Mouse (Mus musculus): Measurements from ENCODE around the gene Snx33. TPM values are rescaled to one million over a fixed set of nuclear protein-coding genes. Genes with fewer than 3 reads are reported as not detected.

Gene Snx33
- polyA plus RNA-seq, 1 experiment from 2014 or later, result 5.5 TPM

DNA sequence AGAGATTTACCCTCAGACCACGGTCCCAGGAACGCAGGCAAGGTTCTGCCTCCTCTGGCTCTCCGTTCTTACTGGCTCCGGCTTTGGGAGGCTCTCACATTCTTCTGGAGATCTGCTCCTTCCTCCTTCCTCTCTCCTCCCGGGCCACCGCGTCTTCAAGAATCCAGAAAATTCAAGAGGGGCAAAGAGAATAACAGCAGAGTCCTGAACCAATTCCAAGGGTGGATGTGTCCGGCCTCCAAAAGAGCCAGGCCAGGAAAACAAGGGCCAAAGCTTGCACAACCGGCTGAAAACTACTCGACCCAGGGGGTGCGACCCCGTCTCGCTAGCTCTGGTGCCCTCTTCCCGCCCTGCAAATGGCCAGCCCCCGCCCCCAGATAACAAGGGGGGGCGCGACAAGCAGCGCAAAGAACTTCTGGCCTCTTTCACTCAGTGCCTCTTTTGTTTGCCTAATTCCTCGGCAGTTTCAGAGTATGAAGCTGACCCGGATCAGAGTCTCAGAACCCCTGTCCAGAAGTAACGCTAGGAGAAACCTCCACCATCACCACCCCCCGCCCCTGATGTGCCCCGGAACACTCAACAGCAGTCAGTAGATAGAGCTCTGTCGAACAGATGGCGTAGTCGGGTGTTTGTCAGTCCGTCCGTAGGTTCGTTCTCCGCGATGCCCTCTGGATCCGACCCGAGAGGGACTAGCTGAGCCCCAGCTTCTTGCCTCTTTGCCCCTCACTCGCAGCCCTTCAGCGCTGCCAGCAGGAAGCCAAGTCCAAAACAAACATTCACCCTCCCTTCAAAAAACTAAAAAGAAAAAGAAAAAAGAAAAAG is 769 bp downstream of the Snx33 start:
- under 1% methylated on average over 35 of the region's 35 CpGs for WGBS
- DNase-seq (ENCODE audit: low spot score), result peak; percentile 53
- no peaks in the 10 kb centered on the region for H3K36me3 ChIP-seq (ENCODE audit: control insufficient read depth, insufficient read depth, low read length)
- peak overlapping the region; percentile 89 for H3K4me2 ChIP-seq (replicated peaks; ENCODE audit: low read depth)
- no peaks in the 10 kb centered on the region for H3K9me3 ChIP-seq (ENCODE audit: control insufficient read depth, low read length)
- H3K9ac ChIP-seq (ENCODE audit: low read length), result peak overlapping the region; percentile 82
- no peak for TF ChIP-seq EP300 (optimal IDR thresholded peaks at IDR 0.05)
- TF ChIP-seq CTCF (IDR thresholded peaks at IDR 0.05; ENCODE audit: low read depth), result no peak
- H3K4me1 ChIP-seq (replicated peaks; ENCODE audit: control insufficient read depth, insufficient read depth), result peaks cover 27% of the 10 kb centered on the region
- peak overlapping the region; percentile 96 for H3K27ac ChIP-seq (replicated peaks)
- peak; percentile 13; the same call in 1 of the 2 replicates for ATAC-seq (ENCODE audit: low FRiP score, low TSS enrichment)
- H3K4me3 ChIP-seq (ENCODE audit: low read depth, low read length), result peak overlapping the region; percentile 67
- H3K27me3 ChIP-seq (ENCODE audit: control insufficient read depth, insufficient read depth, low read length), result no peaks in the 10 kb centered on the region

DNA sequence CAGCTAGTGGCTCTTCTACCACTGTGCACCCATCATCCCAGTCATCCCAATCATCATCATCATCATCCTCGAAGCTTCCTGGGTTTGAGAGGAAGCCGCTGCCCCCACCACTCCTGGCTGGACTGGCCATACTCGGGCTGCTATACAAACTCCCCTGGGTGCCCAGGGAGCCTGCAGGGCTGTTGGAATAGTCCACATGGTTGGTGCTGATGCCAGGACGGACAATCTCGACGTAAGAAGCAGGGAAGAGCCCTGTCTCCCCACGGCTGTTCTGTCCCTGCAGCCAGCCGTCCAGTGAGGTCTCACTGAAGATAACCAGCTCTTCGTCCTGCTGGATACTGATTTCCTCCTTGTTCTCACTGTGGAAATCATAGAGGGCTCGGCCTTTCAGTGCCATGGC is 1.8 kb downstream of the Snx33 start:
- Histone ChIP-seq H3K36me3 (ENCODE audit: control insufficient read depth, insufficient read depth, low read length) (no peaks in the 10 kb centered on the region), H3K4me2 (replicated peaks; ENCODE audit: low read depth) (peak overlapping the region; percentile 89), H3K27ac (replicated peaks) (peak overlapping the region; percentile 96), H3K9ac (ENCODE audit: low read length) (peak overlapping the region; percentile 82), H3K27me3 (ENCODE audit: control insufficient read depth, insufficient read depth, low read length) (no peaks in the 10 kb centered on the region), H3K4me3 (ENCODE audit: low read depth, low read length) (peak overlapping the region; percentile 67), H3K9me3 (ENCODE audit: control insufficient read depth, low read length) (no peaks in the 10 kb centered on the region), H3K4me1 (replicated peaks; ENCODE audit: control insufficient read depth, insufficient read depth) (peaks cover 27% of the 10 kb centered on the region)
- 74% methylated on average over 10 of the region's 10 CpGs for WGBS
- DNase-seq (ENCODE audit: low spot score) (no peak), ATAC-seq (ENCODE audit: low FRiP score, low TSS enrichment) (no peak)
- TF ChIP-seq CTCF (IDR thresholded peaks at IDR 0.05; ENCODE audit: low read depth) (no peak), EP300 (optimal IDR thresholded peaks at IDR 0.05) (no peak)

- no peak overlapping the region for H3K4me3 ChIP-seq (ENCODE audit: low read depth, low read length)
- DNase-seq (ENCODE audit: low spot score) (no peak), ATAC-seq (ENCODE audit: low FRiP score, low TSS enrichment) (no peak)
- H3K9ac ChIP-seq (ENCODE audit: low read length), result no peak overlapping the region
- H3K36me3 ChIP-seq (ENCODE audit: control insufficient read depth, insufficient read depth, low read length), result no peaks in the 10 kb centered on the region
- H3K27ac ChIP-seq (replicated peaks), result no peak overlapping the region
- H3K27me3 ChIP-seq (ENCODE audit: control insufficient read depth, insufficient read depth, low read length), result no peaks in the 10 kb centered on the region
- TF ChIP-seq EP300 (optimal IDR thresholded peaks at IDR 0.05) (no peak), CTCF (IDR thresholded peaks at IDR 0.05; ENCODE audit: low read depth) (no peak)
- H3K4me1 ChIP-seq (replicated peaks; ENCODE audit: control insufficient read depth, insufficient read depth), result peaks cover 27% of the 10 kb centered on the region
- peak overlapping the region; percentile 89 for H3K4me2 ChIP-seq (replicated peaks; ENCODE audit: low read depth)
- 96% methylated on average over 10 of the region's 10 CpGs for WGBS
- H3K9me3 ChIP-seq (ENCODE audit: control insufficient read depth, low read length), result no peaks in the 10 kb centered on the region
Measured at GRCm38 (mm10) chr9:56926025-56926360, 2.2 kb downstream of the Snx33 start.

DNA sequence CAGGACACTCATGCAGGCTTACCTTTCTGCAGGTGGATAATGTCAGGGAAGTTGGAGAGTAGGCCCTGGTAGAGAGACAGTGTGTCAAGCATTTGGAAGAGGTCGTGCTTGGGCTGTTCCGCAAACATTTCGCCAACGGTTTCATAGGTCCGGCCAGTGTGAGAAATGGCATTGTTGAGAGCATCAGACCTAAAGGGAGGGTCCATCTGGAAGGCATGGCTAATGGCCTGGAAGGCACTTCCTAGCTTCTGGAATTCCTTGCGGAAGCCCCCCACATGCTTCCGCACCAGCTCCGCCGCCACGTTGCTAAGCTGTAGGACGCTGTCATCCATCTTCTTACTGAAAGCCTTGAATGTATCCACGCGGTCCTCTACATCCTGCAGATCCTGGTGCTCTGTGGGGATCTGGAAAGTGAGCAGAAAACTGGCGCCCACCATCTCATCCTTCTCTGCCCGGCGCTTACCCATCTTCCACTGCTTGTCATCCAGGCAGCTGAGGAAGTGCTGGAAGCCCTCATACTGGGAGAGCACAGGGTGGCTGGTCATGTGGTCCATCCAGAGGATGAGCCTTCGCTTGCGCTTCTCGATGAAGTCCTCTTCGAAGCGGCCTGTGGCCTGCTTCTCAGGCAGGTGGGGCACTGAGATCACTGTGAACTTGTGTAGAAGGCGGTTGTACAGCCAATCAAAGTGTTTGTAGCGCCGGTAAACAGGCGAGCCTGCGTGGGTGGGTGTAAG is 2.7 kb downstream of the Snx33 start:
- Histone ChIP-seq H3K4me2 (replicated peaks; ENCODE audit: low read depth) (peak overlapping the region; percentile 89), H3K9me3 (ENCODE audit: control insufficient read depth, low read length) (no peaks in the 10 kb centered on the region), H3K9ac (ENCODE audit: low read length) (peak overlapping the region; percentile 4), H3K27me3 (ENCODE audit: control insufficient read depth, insufficient read depth, low read length) (no peaks in the 10 kb centered on the region), H3K27ac (replicated peaks) (peak overlapping the region; percentile 86), H3K4me3 (ENCODE audit: low read depth, low read length) (peak overlapping the region; percentile 37), H3K36me3 (ENCODE audit: control insufficient read depth, insufficient read depth, low read length) (no peaks in the 10 kb centered on the region), H3K4me1 (replicated peaks; ENCODE audit: control insufficient read depth, insufficient read depth) (peaks cover 27% of the 10 kb centered on the region)
- no peak for ATAC-seq (ENCODE audit: low FRiP score, low TSS enrichment)
- 66% methylated on average over 26 of the region's 26 CpGs for WGBS
- DNase-seq (ENCODE audit: low spot score), result no peak
- TF ChIP-seq EP300 (optimal IDR thresholded peaks at IDR 0.05), result no peak
- TF ChIP-seq CTCF (IDR thresholded peaks at IDR 0.05; ENCODE audit: low read depth), result no peak

DNA sequence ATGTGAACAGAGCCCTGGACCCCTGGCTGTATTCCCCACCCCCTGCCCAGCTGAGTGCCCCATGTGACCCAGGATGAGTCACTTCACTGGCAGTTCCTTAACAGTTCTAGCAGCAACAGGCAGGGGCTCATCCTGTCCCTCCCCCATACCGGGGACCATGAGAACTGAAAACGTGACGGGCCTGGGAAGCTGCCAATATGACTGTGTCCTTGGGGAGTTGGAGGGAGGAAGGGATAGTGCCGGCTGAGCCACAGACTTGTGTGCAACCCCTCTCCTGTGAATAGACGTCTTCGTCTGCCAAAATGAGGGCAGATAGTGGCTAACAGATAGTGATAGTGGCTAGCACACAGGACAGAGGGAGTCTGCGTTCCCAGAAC is 3.5 kb downstream of the Snx33 start:
- ATAC-seq (ENCODE audit: low FRiP score, low TSS enrichment), result peak; percentile 61
- Histone ChIP-seq H3K36me3 (ENCODE audit: control insufficient read depth, insufficient read depth, low read length) (no peaks in the 10 kb centered on the region), H3K27me3 (ENCODE audit: control insufficient read depth, insufficient read depth, low read length) (no peaks in the 10 kb centered on the region), H3K4me1 (replicated peaks; ENCODE audit: control insufficient read depth, insufficient read depth) (peaks cover 27% of the 10 kb centered on the region), H3K27ac (replicated peaks) (peak overlapping the region; percentile 86), H3K9me3 (ENCODE audit: control insufficient read depth, low read length) (no peaks in the 10 kb centered on the region), H3K4me2 (replicated peaks; ENCODE audit: low read depth) (peak overlapping the region; percentile 89), H3K4me3 (ENCODE audit: low read depth, low read length) (peak overlapping the region; percentile 37), H3K9ac (ENCODE audit: low read length) (peak overlapping the region; percentile 65)
- TF ChIP-seq EP300 (optimal IDR thresholded peaks at IDR 0.05) (no peak), CTCF (IDR thresholded peaks at IDR 0.05; ENCODE audit: low read depth) (peak; percentile 13; the same call in 1 of the 2 replicates)
- WGBS, result 5% methylated on average over 7 of the region's 7 CpGs
- peak; percentile 72 for DNase-seq (ENCODE audit: low spot score)
